Mouse (Mus musculus): Measurements from ENCODE around the gene Ugp2. TPM values are rescaled to one million over a fixed set of nuclear protein-coding genes. Genes with fewer than 3 reads are reported as not detected.
A peak's percentile ranks its signal among the peaks of the same experiment; 100 is the strongest.

The Ugp2 gene
- polyA plus RNA-seq, 1 experiment from 2014 or later, result 76.4 TPM

DNA sequence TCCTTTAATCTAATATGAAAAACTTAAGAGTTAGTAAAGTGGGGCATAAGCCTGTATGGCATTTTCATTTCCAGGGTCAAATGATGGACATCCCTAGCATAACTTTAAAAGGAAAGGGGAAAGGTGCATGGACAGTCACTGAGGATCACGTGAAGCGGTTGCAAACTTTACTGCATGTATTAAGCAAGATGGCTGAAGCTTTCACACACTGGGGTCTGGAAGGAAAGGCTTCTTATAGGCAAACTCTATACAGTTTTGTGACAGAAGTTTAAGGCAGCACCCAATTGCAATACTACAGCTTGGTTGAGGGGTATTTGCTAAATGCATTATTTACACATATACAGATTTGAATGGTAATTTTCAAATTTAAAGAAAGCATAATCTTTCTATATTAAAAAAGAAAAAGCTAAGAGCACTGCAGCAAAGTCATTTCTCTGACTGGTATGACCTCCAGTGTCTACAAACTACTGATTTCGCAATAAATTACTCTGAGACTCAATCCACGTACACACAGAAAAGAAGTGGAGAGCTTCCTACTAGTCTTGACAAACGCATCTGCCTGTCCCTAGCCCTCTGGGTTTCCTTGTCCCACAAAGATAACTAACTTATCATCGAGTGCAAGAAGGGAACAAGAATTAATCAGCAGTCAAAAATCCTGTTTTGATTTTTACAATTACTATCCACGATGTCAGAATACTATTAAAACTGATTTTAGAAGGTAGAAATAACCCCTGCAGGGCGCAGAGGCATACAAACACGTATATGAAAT, 1.6 kb downstream of the Ugp2 start:
- Histone ChIP-seq H3K4me3 (ENCODE audit: low read depth, low read length) (peak overlapping the region; percentile 84), H3K4me2 (replicated peaks; ENCODE audit: low read depth, low read length) (peak overlapping the region; percentile 52), H3K36me3 (ENCODE audit: insufficient read depth, low read length) (no peaks in the 10 kb centered on the region), H3K9me3 (ENCODE audit: low read length) (no peaks in the 10 kb centered on the region), H3K9ac (replicated peaks; ENCODE audit: low read depth) (peak overlapping the region; percentile 74; the same call in 1 of the 2 replicates), H3K27me3 (replicated peaks; ENCODE audit: insufficient read depth, low read length) (no peaks in the 10 kb centered on the region), H3K4me1 (ENCODE audit: insufficient read depth, low read depth, low read length) (peaks cover 14% of the 10 kb centered on the region; the same call in 1 of the 2 replicates), H3K27ac (ENCODE audit: low read length) (peak overlapping the region; percentile 96)
- TF ChIP-seq EP300 (IDR thresholded peaks at IDR 0.05), result no peak
- no peak for TF ChIP-seq CTCF (IDR thresholded peaks at IDR 0.05)
- DNase-seq (ENCODE audit: low spot score) (peak; percentile 69), ATAC-seq (no peak)
- WGBS, result 9% methylated on average over 9 of the region's 9 CpGs

DNA sequence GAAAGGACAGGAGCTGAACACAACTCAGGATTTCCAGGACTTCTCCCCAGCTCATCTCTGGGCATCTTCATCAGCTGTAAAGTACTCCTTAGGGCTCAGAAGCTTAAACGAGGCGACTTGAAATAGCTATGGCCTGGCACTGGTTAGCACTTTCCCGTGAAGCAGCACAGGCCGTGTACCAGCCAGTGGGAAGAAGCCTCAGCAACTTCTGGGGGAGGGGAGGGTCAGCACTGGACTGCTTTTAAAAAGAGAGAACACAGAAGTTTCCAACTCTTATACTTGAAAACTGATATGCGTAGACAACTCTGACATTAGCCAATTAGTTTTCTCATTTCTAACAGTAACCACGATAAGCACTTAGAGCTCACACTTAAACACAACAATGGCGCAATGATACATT, 2.5 kb downstream of the Ugp2 start:
- Histone ChIP-seq H3K9ac (replicated peaks; ENCODE audit: low read depth) (no peak overlapping the region), H3K4me3 (ENCODE audit: low read depth, low read length) (peak overlapping the region; percentile 84; the same call in 1 of the 2 replicates)

DNA sequence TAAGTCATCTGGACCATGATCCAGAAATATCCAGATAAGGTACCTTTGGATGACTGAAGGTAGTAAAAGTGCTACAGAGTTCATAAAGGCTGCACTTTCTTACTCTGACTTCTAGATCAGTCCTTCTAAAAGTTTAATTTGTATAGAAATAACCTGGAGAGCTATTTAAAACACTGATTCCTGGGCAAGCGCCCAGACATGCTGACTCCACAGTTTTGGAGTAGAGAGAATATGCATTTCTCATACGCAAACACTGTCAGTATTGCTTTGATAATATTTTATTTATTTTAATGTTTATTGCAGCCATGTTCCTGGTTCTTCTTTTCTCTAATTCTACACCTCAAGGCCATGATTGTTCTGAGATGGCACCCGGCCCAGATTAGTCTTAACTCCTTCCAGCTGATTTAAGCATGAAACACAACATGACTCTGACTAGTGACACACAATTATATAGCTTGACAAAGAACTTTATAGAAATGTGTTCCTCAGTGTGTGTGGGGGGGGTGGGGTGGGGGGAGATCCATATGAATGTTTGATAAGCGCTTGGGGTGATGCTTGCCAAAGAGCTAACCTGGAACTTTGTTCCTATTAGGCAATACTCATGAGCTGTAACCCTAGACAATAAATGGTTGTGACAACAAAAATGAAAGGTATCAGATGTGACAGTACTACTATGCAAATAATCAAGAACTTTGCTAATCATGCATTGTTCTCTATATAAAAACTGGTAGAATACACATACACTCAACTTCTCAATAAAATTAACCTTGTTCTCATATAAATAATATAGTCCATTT, 7.7 kb downstream of the Ugp2 start:
- no peak for DNase-seq (ENCODE audit: low spot score)

More for the DNA sequence above, 2.5 kb downstream of the Ugp2 start:
- H3K4me1 ChIP-seq (ENCODE audit: insufficient read depth, low read depth, low read length), result peaks cover 14% of the 10 kb centered on the region; the same call in 1 of the 2 replicates
- H3K36me3 ChIP-seq (ENCODE audit: insufficient read depth, low read length), result no peaks in the 10 kb centered on the region
- 25% methylated on average over 7 of the region's 7 CpGs for WGBS
- no peak for TF ChIP-seq CTCF (IDR thresholded peaks at IDR 0.05)
- no peak for TF ChIP-seq EP300 (IDR thresholded peaks at IDR 0.05)
- DNase-seq (ENCODE audit: low spot score), result peak; percentile 37
- H3K27me3 ChIP-seq (replicated peaks; ENCODE audit: insufficient read depth, low read length), result no peaks in the 10 kb centered on the region
- peak overlapping the region; percentile 52 for H3K4me2 ChIP-seq (replicated peaks; ENCODE audit: low read depth, low read length)
- H3K27ac ChIP-seq (ENCODE audit: low read length), result peak overlapping the region; percentile 51; the same call in 1 of the 2 replicates
- no peaks in the 10 kb centered on the region for H3K9me3 ChIP-seq (ENCODE audit: low read length)
- ATAC-seq, result no peak

DNA sequence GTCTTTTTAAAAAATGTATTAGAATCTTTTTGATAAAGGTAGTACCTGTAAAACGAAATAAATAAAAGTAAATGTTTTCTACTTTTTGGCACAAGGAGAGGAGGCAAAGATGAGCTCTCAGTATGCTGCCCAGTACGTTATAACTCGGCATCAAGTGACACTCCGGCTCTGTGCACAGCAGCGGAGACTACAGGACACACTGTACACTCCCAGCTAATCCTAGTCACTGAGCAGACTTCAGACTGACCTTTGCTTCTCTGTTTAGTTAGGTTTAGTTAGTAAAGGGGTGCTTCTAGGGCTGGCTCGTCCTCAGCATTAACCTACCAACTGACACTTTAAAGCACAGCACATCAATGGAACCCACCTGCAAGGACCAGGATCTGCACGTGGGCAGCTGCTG, 19.7 kb downstream of the Ugp2 start:
- Histone ChIP-seq H3K27ac (ENCODE audit: low read length) (no peak overlapping the region), H3K9me3 (ENCODE audit: low read length) (no peaks in the 10 kb centered on the region), H3K4me3 (ENCODE audit: low read depth, low read length) (no peak overlapping the region), H3K4me2 (replicated peaks; ENCODE audit: low read depth, low read length) (no peak overlapping the region), H3K36me3 (ENCODE audit: insufficient read depth, low read length) (peaks cover 13% of the 10 kb centered on the region), H3K27me3 (replicated peaks; ENCODE audit: insufficient read depth, low read length) (no peaks in the 10 kb centered on the region), H3K4me1 (ENCODE audit: insufficient read depth, low read depth, low read length) (no peaks in the 10 kb centered on the region), H3K9ac (replicated peaks; ENCODE audit: low read depth) (no peak overlapping the region)
- TF ChIP-seq CTCF (IDR thresholded peaks at IDR 0.05), result no peak
- no peak for TF ChIP-seq EP300 (IDR thresholded peaks at IDR 0.05)
- DNase-seq (ENCODE audit: low spot score) (no peak), ATAC-seq (no peak)
- WGBS, result 90% methylated on average over 7 of the region's 7 CpGs

More for the DNA sequence above, 7.7 kb downstream of the Ugp2 start:
- WGBS, result 89% methylated on average over 4 of the region's 4 CpGs
- no peak overlapping the region for H3K4me3 ChIP-seq (ENCODE audit: low read depth, low read length)
- peaks cover 1% of the 10 kb centered on the region; the same call in 1 of the 2 replicates for H3K4me1 ChIP-seq (ENCODE audit: insufficient read depth, low read depth, low read length)
- no peak for TF ChIP-seq CTCF (IDR thresholded peaks at IDR 0.05)
- no peak for TF ChIP-seq EP300 (IDR thresholded peaks at IDR 0.05)
- H3K36me3 ChIP-seq (ENCODE audit: insufficient read depth, low read length), result no peaks in the 10 kb centered on the region
- H3K9ac ChIP-seq (replicated peaks; ENCODE audit: low read depth), result no peak overlapping the region
- H3K4me2 ChIP-seq (replicated peaks; ENCODE audit: low read depth, low read length), result no peak overlapping the region
- H3K9me3 ChIP-seq (ENCODE audit: low read length), result no peaks in the 10 kb centered on the region
- H3K27me3 ChIP-seq (replicated peaks; ENCODE audit: insufficient read depth, low read length), result no peaks in the 10 kb centered on the region
- ATAC-seq, result no peak
- H3K27ac ChIP-seq (ENCODE audit: low read length), result no peak overlapping the region

DNA sequence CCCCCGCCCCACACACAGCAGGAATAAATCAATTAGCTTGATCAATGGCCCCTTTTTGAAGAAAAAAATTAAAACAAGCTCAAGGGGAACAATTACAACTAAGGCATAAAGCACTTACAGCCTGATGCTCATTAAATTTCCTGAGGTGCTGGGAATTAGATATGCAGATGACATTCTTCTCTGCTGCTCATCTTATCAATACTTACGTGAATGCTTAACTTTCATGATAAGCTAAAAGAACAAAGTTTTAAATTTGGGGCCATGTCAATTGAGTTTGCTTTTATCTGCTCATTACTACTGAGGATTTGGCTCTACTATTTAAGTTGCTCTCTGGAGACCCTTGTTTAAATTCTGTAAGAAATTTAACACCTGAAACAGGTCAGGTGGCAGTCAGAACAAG, 22.1 kb downstream of the Ugp2 start:
- Histone ChIP-seq H3K9me3 (ENCODE audit: low read length) (no peaks in the 10 kb centered on the region), H3K4me1 (ENCODE audit: insufficient read depth, low read depth, low read length) (no peaks in the 10 kb centered on the region), H3K9ac (replicated peaks; ENCODE audit: low read depth) (no peak overlapping the region), H3K27ac (ENCODE audit: low read length) (no peak overlapping the region), H3K4me2 (replicated peaks; ENCODE audit: low read depth, low read length) (no peak overlapping the region), H3K36me3 (ENCODE audit: insufficient read depth, low read length) (peaks cover 13% of the 10 kb centered on the region), H3K27me3 (replicated peaks; ENCODE audit: insufficient read depth, low read length) (no peaks in the 10 kb centered on the region), H3K4me3 (ENCODE audit: low read depth, low read length) (no peak overlapping the region)
- DNase-seq (ENCODE audit: low spot score), result no peak
- 95% methylated on average over 2 of the region's 2 CpGs for WGBS
- ATAC-seq, result no peak
- TF ChIP-seq EP300 (IDR thresholded peaks at IDR 0.05) (no peak), CTCF (IDR thresholded peaks at IDR 0.05) (no peak)

DNA sequence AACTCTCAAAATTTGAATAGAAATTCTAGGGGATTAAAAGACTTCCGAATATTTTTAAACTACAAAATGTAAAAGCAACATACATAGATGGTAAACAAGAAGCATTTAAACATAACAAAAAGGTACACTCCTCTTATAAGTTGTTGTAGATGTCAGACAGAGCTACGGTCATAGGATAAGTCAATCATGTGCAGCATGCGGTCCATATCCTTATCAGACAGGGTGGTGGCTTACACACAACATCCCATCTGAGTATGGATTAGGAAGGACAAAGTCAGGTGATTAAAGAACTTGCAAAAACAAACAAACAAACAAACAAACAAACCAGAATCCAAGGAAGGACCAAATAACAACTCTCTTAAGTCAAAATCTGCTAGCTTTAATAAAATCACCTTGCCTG, 25.0 kb downstream of the Ugp2 start:
- WGBS, result 92% methylated on average over 3 of the region's 3 CpGs
- H3K9ac ChIP-seq (replicated peaks; ENCODE audit: low read depth), result no peak overlapping the region
- H3K4me3 ChIP-seq (ENCODE audit: low read depth, low read length), result no peak overlapping the region
- TF ChIP-seq EP300 (IDR thresholded peaks at IDR 0.05), result no peak
- no peak for TF ChIP-seq CTCF (IDR thresholded peaks at IDR 0.05)
- DNase-seq (ENCODE audit: low spot score) (no peak), ATAC-seq (no peak)
- no peak overlapping the region for H3K4me2 ChIP-seq (replicated peaks; ENCODE audit: low read depth, low read length)
- H3K4me1 ChIP-seq (ENCODE audit: insufficient read depth, low read depth, low read length), result no peaks in the 10 kb centered on the region
- H3K9me3 ChIP-seq (ENCODE audit: low read length), result no peaks in the 10 kb centered on the region
- H3K27ac ChIP-seq (ENCODE audit: low read length), result no peak overlapping the region
- peaks cover 4% of the 10 kb centered on the region; the same call in 1 of the 2 replicates for H3K36me3 ChIP-seq (ENCODE audit: insufficient read depth, low read length)
- no peaks in the 10 kb centered on the region for H3K27me3 ChIP-seq (replicated peaks; ENCODE audit: insufficient read depth, low read length)

Measured in lung, postnatal 0 days (tissue).